Mouse (Mus musculus) hindbrain, embryonic 11.5 days (tissue): ENCODE measurements around the gene Clec2h. TPM values are rescaled to one million over a fixed set of nuclear protein-coding genes. Genes with fewer than 3 reads are reported as not detected.

Experiments
- ATAC-seq: fragments of 200-750 bp; cut with Nextera tagmentation; 2 replicates; pipeline ENCODE4 v1.8.0; 2017; ENCODE audit warnings: mild to moderate bottlenecking, moderate TSS enrichment, moderate library complexity; ENCODE audit not compliant: low FRiP score
- DNase-seq: peaks from one replicate; pipeline ENCODE4 v3.0.0-alpha.2; 2015; ENCODE audit warnings: low spot score
- H3K27ac ChIP-seq: fragments of 300-500 bp; sonication (generic); 2 replicates; pipeline ENCODE4 v1.5.1; 2014; ENCODE audit warnings: mild to moderate bottlenecking, low read depth, low read length
- H3K27me3 ChIP-seq: fragments of 300-500 bp; sonication (generic); 2 replicates; pipeline ENCODE4 v1.6.1; 2014; ENCODE audit warnings: mild to moderate bottlenecking, low read length, moderate library complexity, mixed read lengths; ENCODE audit not compliant: control insufficient read depth, insufficient read depth
- H3K36me3 ChIP-seq: fragments of 300-500 bp; sonication (generic); 2 replicates; pipeline ENCODE4 v1.6.1; 2014; ENCODE audit warnings: mild to moderate bottlenecking, low read length, moderate library complexity, mixed read lengths; ENCODE audit not compliant: control insufficient read depth, insufficient read depth
- H3K4me1 ChIP-seq: fragments of 300-500 bp; sonication (generic); replicated peaks from 2 replicates; pipeline ENCODE4 v1.6.1; 2014; ENCODE audit warnings: low read length, mixed read lengths; ENCODE audit not compliant: control insufficient read depth, insufficient read depth
- H3K4me2 ChIP-seq: fragments of 300-500 bp; sonication (generic); replicated peaks from 2 replicates; pipeline ENCODE4 v1.6.1; 2014; ENCODE audit warnings: mild to moderate bottlenecking, low read depth, low read length
- H3K4me3 ChIP-seq: fragments of 300-500 bp; sonication (generic); 2 replicates; pipeline ENCODE4 v1.5.1; 2014; ENCODE audit warnings: low read depth, low read length
- H3K9ac ChIP-seq: fragments of 300-500 bp; sonication (generic); 2 replicates; pipeline ENCODE4 v1.6.1; 2014; ENCODE audit warnings: low read depth, low read length
- H3K9me3 ChIP-seq: fragments of 300-500 bp; sonication (generic); 2 replicates; pipeline ENCODE4 v1.6.1; 2016; ENCODE audit warnings: low read length; ENCODE audit not compliant: control insufficient read depth
- WGBS: fragments of 180-500 bp; shearing (Covaris S2); extraction: QIAGEN DNeasy Blood & Tissue Kit; methylation state at CpG from one replicate; pipeline ENCODE4 v1.1.7; 2014; 5-methylcytosine and 5-hydroxymethylcytosine counted together
- polyA plus RNA-seq: library from polyadenylated mRNA; unstranded; fragments of >200 nt; fragmentation: Nextera tagmentation; extraction: Ambion mirVana; gene quantifications from 2 replicates; pipeline ENCODE4 v1.2.1, GENCODE M21; 2014

Clec2h gene
- polyA plus RNA-seq, 1 experiment from 2014 or later, result not detected

DNA sequence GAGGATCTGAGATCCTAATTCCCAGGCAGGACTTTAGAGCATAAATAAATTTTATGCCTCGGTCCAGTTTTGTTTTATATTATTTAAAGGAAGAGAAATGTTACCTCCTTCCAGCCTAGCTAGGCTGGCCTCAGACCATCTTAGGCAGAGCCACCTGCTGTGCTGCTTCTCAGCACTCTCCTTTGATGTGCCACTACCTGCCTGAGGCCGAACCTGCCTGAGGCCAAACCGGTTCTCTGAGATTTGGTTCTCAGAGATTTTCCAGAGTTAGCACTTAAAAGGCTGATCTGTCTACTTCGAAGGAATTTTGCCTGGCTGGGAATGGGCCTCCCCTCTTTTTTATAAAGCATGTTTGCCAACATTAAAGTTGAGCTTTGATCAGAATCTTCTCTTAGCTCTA lies 7.8 kb downstream of the Clec2h start:
- Histone ChIP-seq H3K36me3 (no peaks in the 10 kb centered on the region), H3K9ac (no peak overlapping the region), H3K4me3 (no peak overlapping the region), H3K9me3 (no peaks in the 10 kb centered on the region), H3K27me3 (no peaks in the 10 kb centered on the region), H3K27ac (no peak overlapping the region), H3K4me2 (no peak overlapping the region), H3K4me1 (no peaks in the 10 kb centered on the region)
- DNase-seq, result no peak
- WGBS, result 62% methylated on average over 4 of the region's 4 CpGs
- no peak for ATAC-seq

DNA sequence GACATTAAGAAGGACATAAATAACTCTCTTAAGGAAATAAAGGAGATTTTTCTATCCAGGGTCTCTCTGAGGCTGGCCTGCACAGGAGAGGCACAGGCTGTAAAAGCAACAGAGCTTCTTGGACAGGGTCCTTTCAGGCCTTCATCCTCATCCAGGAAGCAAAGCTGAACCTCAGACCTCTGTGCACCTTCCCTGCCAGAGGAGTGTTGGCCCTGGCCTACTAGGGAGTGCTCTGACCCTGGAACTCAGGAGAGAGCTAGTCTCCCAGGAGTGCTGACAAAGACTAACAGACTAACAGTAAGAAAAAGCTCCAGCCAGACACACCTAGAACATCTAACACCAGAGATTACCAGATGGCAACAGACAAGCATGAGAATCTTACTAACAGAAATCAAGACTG lies 17.4 kb downstream of the Clec2h start:
- Histone ChIP-seq H3K9ac (no peak overlapping the region), H3K27me3 (no peaks in the 10 kb centered on the region), H3K27ac (no peak overlapping the region), H3K36me3 (no peaks in the 10 kb centered on the region), H3K4me3 (no peak overlapping the region), H3K4me2 (no peak overlapping the region), H3K9me3 (no peaks in the 10 kb centered on the region), H3K4me1 (no peaks in the 10 kb centered on the region)
- DNase-seq (no peak), ATAC-seq (no peak)

DNA sequence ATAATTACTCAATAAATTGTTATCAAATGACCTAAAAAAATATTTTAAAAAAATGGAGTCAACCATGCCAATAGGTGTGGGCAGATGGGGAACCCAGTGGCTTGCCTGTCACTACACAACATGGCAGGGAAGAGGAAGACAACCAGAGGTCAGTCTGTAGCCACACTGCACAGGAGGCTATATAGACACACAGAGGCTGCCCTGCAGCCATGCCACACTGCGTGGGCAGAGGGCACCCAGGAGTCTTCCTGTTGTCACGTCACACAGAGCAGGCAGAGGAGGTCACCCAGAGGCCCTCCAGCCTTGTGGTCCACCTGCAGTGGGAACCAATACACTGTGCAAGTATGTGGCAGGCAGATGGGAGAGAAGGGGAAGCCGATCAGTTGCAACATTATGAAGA lies 39.5 kb downstream of the Clec2h start:
- H3K36me3 ChIP-seq, result no peaks in the 10 kb centered on the region
- WGBS, result 81% methylated on average over 3 of the region's 3 CpGs
- H3K9ac ChIP-seq, result no peak overlapping the region
- no peak overlapping the region for H3K4me2 ChIP-seq
- no peak overlapping the region for H3K27ac ChIP-seq
- no peak for DNase-seq
- no peak overlapping the region for H3K4me3 ChIP-seq
- no peaks in the 10 kb centered on the region for H3K27me3 ChIP-seq
- no peaks in the 10 kb centered on the region for H3K9me3 ChIP-seq
- no peaks in the 10 kb centered on the region for H3K4me1 ChIP-seq
- no peak for ATAC-seq

DNA sequence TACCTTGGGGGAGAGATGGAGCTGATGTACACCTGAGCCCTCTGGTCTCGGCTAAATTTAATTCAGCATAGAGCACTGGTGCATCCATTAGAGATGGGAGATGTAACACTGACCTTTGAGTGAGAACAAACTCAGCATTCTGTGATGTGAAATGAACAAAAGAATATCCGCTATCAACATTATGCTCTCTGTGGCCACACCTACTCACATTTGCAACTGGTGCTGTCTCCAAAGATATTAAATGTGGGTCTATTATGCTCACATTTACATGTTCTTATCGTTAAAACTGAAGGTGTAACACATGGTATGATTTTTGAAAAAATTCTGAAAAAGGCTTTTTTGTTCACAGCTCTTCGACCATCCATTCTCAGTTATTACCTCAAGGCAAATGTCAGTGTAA lies 60.8 kb downstream of the Clec2h start, which contains the start of gene Klrb1:
Klrb1 (minus strand) TSS at position 101 of the 400 bp plus-strand sequence.
- Histone ChIP-seq H3K27ac (no peak within 1 kb of the TSS), H3K4me3 (no peak within 1 kb of the TSS), H3K9me3 (no peaks in the 10 kb centered on the region), H3K9ac (no peak within 1 kb of the TSS), H3K4me1 (no peaks in the 10 kb centered on the region), H3K36me3 (no peaks in the 10 kb centered on the region), H3K27me3 (no peaks in the 10 kb centered on the region), H3K4me2 (no peak within 1 kb of the TSS)
- 88% methylated on average over 4 of the region's 4 CpGs for WGBS
- DNase-seq (no peak), ATAC-seq (no peak)

Other genes starting within 250 kb of the Clec2h start
- gene Itfg2, start 237.5 kb upstream of the Clec2h start, polyA plus RNA-seq, result 28.4 and 32.2 TPM in 2 replicates
- gene Fkbp4, start 223.7 kb upstream of the Clec2h start, polyA plus RNA-seq, result 434 and 533 TPM in 2 replicates
- not detected in 2 replicates for gene Pzp, start 135.7 kb upstream of the Clec2h start, polyA plus RNA-seq
- gene A2ml1, start 80.8 kb upstream of the Clec2h start, polyA plus RNA-seq, result not detected in 2 replicates
- gene Klrb1a, start 38.9 kb upstream of the Clec2h start, polyA plus RNA-seq, result not detected in 2 replicates
- not detected in 2 replicates for gene Klrb1, start 60.7 kb downstream of the Clec2h start, polyA plus RNA-seq
- gene Klrb1c, start 126.8 kb downstream of the Clec2h start, polyA plus RNA-seq, result 0.06 TPM in 1 of 2 replicates, not detected in the other
- gene Gm44511, start 163.9 kb downstream of the Clec2h start, polyA plus RNA-seq, result not detected in 2 replicates
- gene Klrb1b, start 163.9 kb downstream of the Clec2h start, polyA plus RNA-seq, result not detected in 2 replicates
- gene Clec2i, start 225.2 kb downstream of the Clec2h start, polyA plus RNA-seq, result 0.08 TPM in 1 of 2 replicates, not detected in the other
- gene BC035044, start 228.7 kb downstream of the Clec2h start, polyA plus RNA-seq, result 0.77 and 0.80 TPM in 2 replicates